Mouse (Mus musculus): Measurements from ENCODE around the gene 1700019A02Rik. TPM values are rescaled to one million over a fixed set of nuclear protein-coding genes. Genes with fewer than 3 reads are reported as not detected.
A peak's percentile ranks its signal among the peaks of the same experiment; 100 is the strongest.

1700019A02Rik gene
- not detected in 2 replicates for polyA plus RNA-seq (2015; fragmentation: Nextera tagmentation; extraction: Ambion mirVana)

DNA sequence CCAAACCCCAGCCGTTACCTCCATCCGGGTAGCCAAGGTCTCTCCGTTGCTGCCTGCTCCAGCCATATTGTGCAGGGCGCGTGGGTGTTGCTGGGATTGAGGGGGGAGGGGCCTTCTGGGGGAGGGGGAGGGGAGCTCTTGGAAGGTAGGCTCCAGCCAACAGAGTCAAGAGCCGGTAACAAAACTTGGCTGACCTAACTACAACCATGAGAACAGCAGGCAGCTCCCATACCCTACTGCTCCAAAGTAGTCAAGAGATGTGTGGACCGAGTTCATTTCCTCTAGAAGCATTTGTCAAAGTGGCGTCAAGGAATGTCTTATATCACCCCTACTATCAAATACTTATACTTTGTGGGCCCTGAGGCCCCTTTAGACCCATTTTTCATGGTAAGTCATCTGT is at the start of gene 1700019A02Rik:
Gene 1700019A02Rik (minus strand): TSS at position 101 of the 400 bp plus-strand sequence.
- no peak for ATAC-seq (ENCODE audit: low FRiP score)
- Histone ChIP-seq H3K4me2 (no peak within 1 kb of the TSS), H3K27ac (replicated peaks) (no peak within 1 kb of the TSS), H3K9ac (replicated peaks) (no peak within 1 kb of the TSS), H3K27me3 (replicated peaks) (no peaks in the 10 kb centered on the region), H3K4me3 (replicated peaks) (no peak within 1 kb of the TSS), H3K4me1 (no peaks in the 10 kb centered on the region), H3K9me3 (replicated peaks) (no peaks in the 10 kb centered on the region), H3K36me3 (no peaks in the 10 kb centered on the region; the same call in 1 of the 2 replicates)
- WGBS, result 94% methylated on average over 8 of the region's 8 CpGs

DNA sequence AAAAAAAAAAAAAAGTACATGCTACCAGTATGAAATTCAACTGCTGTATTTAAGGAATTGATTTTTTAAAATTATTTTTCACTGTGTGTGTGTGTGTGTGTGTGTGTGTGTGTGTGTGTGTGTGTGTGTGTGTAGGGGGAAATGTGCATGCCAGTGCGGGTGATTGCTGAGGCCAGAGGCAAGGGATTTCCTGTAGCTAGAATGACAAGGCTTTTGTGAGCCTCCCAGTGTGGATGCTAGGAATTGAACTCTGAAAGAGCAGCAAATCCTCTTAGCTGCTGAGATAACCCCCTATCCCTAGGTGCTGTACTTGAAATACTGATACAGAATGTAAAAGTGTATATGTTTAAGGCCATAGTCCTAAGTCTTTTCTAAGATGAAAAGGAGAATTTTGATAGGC is 38.6 kb upstream of the 1700019A02Rik start:
- no peak overlapping the region for H3K27ac ChIP-seq (replicated peaks)
- no peak for ATAC-seq (ENCODE audit: low FRiP score)
- H3K27me3 ChIP-seq (replicated peaks), result no peaks in the 10 kb centered on the region
- H3K4me1 ChIP-seq, result no peaks in the 10 kb centered on the region
- no peaks in the 10 kb centered on the region for H3K36me3 ChIP-seq
- H3K4me3 ChIP-seq (replicated peaks), result no peak overlapping the region
- H3K9ac ChIP-seq (replicated peaks), result no peak overlapping the region
- WGBS, result 73% methylated on average over 1 of the region's 1 CpGs
- no peak overlapping the region for H3K4me2 ChIP-seq
- no peaks in the 10 kb centered on the region for H3K9me3 ChIP-seq (replicated peaks)

DNA sequence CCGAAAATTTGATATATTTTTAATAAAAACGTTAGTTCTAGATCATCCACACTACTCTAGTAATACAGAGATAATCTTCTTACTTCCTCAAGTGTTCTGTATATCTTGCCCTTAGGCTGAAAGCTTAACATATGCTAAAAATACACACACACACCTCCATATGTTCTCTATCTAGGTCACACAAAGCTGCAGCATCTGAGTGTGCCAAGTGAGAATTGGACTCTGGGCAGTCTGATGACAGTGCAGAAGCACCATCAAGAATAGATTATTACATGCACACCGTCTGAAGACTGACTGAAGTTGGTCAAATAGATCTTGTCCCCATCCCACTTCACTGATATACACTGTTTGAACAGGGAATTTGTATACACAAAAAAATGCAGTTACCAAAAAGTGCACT is 38.2 kb upstream of the 1700019A02Rik start:
- no peaks in the 10 kb centered on the region for H3K4me1 ChIP-seq
- H3K4me3 ChIP-seq (replicated peaks), result no peak overlapping the region
- H3K9ac ChIP-seq (replicated peaks), result no peak overlapping the region
- ATAC-seq (ENCODE audit: low FRiP score), result no peak
- no peaks in the 10 kb centered on the region for H3K36me3 ChIP-seq
- no peaks in the 10 kb centered on the region for H3K27me3 ChIP-seq (replicated peaks)
- no peaks in the 10 kb centered on the region for H3K9me3 ChIP-seq (replicated peaks)
- no peak overlapping the region for H3K4me2 ChIP-seq
- H3K27ac ChIP-seq (replicated peaks), result no peak overlapping the region
- WGBS, result 79% methylated on average over 3 of the region's 3 CpGs

GRCm38 (mm10) chr1:53224775-53225174 is 37.3 kb upstream of the 1700019A02Rik start:
- H3K4me3 ChIP-seq (replicated peaks), result no peak overlapping the region
- H3K4me2 ChIP-seq, result no peak overlapping the region
- 61% methylated on average over 1 of the region's 1 CpGs for WGBS
- H3K4me1 ChIP-seq, result no peaks in the 10 kb centered on the region
- H3K9me3 ChIP-seq (replicated peaks), result no peaks in the 10 kb centered on the region
- H3K36me3 ChIP-seq, result no peaks in the 10 kb centered on the region
- no peak overlapping the region for H3K9ac ChIP-seq (replicated peaks)
- H3K27ac ChIP-seq (replicated peaks), result no peak overlapping the region
- no peaks in the 10 kb centered on the region for H3K27me3 ChIP-seq (replicated peaks)
- ATAC-seq (ENCODE audit: low FRiP score), result no peak

GRCm38 (mm10) chr1:53210136-53210535 is 22.7 kb upstream of the 1700019A02Rik start:
- no peaks in the 10 kb centered on the region for H3K36me3 ChIP-seq
- no peak overlapping the region for H3K9ac ChIP-seq (replicated peaks)
- no peak overlapping the region for H3K4me3 ChIP-seq (replicated peaks)
- no peaks in the 10 kb centered on the region for H3K9me3 ChIP-seq (replicated peaks)
- no peaks in the 10 kb centered on the region for H3K4me1 ChIP-seq
- no peak overlapping the region for H3K4me2 ChIP-seq
- no peak for ATAC-seq (ENCODE audit: low FRiP score)
- no peaks in the 10 kb centered on the region for H3K27me3 ChIP-seq (replicated peaks)
- H3K27ac ChIP-seq (replicated peaks), result no peak overlapping the region

DNA sequence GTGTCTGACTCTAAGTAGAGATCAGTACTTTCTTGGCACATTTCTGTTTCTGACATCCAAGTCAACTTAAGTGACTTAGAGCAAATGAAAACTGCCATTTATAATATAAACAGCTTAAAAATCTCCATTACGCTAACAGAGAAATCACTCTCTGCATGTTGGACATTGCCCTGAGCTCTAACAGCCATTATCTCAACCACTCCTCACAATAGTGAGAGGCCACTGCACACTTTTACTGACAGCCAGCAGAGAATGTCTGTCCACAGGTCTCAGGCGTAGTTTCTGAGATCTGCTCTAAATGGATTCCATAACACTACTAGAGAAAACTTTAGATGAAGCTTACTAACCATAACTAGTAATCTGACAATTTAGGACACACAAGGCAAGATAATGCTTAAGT is 16.5 kb upstream of the 1700019A02Rik start:
- no peak overlapping the region for H3K4me2 ChIP-seq
- H3K27me3 ChIP-seq (replicated peaks), result no peaks in the 10 kb centered on the region
- no peak overlapping the region for H3K27ac ChIP-seq (replicated peaks)
- no peak overlapping the region for H3K9ac ChIP-seq (replicated peaks)
- no peaks in the 10 kb centered on the region for H3K36me3 ChIP-seq
- ATAC-seq (ENCODE audit: low FRiP score), result no peak
- no peaks in the 10 kb centered on the region for H3K4me1 ChIP-seq
- H3K4me3 ChIP-seq (replicated peaks), result no peak overlapping the region
- H3K9me3 ChIP-seq (replicated peaks), result no peaks in the 10 kb centered on the region
- WGBS, result 98% methylated on average over 2 of the region's 2 CpGs

DNA sequence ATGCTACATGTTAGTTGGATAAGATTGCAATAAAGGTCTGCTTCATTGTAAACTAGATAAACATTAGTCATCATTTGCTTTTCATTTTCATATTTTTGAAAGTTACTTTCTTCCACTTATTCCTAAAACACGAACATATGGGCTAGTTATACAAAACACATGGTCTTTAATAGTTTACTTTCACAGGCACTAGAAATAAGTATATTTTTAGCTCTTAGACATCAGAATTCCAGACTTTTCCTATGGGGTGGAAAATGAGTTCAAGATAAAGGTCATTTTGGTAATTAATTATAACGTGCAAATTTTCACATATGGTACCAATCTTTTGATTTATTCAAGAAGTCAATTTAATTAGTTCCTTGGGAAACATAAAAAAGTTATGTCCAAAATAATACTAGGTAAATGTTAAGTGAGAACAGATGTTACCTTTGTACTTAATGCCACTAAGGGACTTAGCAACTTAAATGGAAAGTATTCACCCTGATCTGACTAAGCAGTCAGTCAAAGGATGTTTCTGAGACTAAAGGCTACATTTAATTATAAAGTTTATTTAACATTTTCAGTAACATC is 14.3 kb upstream of the 1700019A02Rik start:
- no peak for ATAC-seq (ENCODE audit: low FRiP score)
- WGBS, result 73% methylated on average over 2 of the region's 2 CpGs
- Histone ChIP-seq H3K9me3 (replicated peaks) (no peaks in the 10 kb centered on the region), H3K4me3 (replicated peaks) (no peak overlapping the region), H3K27ac (replicated peaks) (no peak overlapping the region), H3K4me1 (no peaks in the 10 kb centered on the region), H3K4me2 (no peak overlapping the region), H3K36me3 (no peaks in the 10 kb centered on the region), H3K9ac (replicated peaks) (no peak overlapping the region), H3K27me3 (replicated peaks) (no peaks in the 10 kb centered on the region)

- no peaks in the 10 kb centered on the region for H3K9me3 ChIP-seq (replicated peaks)
- H3K4me1 ChIP-seq, result no peaks in the 10 kb centered on the region
- H3K4me2 ChIP-seq, result no peak overlapping the region
- H3K27me3 ChIP-seq (replicated peaks), result no peaks in the 10 kb centered on the region
- 90% methylated on average over 3 of the region's 3 CpGs for WGBS
- no peak overlapping the region for H3K9ac ChIP-seq (replicated peaks)
- no peak for ATAC-seq (ENCODE audit: low FRiP score)
- H3K27ac ChIP-seq (replicated peaks), result no peak overlapping the region
- no peak overlapping the region for H3K4me3 ChIP-seq (replicated peaks)
- no peaks in the 10 kb centered on the region; the same call in 1 of the 2 replicates for H3K36me3 ChIP-seq
Measured at GRCm38 (mm10) chr1:53194536-53194935, 7.1 kb upstream of the 1700019A02Rik start.

DNA sequence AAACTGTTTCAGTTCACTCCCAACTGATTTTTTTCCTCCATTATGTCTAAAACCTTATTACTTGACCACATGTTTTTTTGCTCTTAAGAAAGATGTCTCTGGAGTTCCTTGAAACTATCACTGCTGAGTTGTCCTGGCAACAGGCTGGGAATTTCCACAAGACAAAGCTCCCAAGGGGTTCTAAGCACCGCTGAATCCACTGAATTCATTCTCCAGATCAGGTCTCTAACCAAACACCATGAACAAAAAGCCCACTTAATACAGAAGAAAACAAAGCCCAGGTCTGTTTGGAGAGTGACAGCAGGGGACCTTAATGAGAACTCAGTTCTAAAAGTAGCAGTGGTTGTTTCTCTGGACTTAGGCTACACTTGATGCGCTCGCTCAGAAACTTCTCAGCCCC is 3.8 kb upstream of the 1700019A02Rik start:
- Histone ChIP-seq H3K4me3 (replicated peaks) (no peak overlapping the region), H3K4me1 (no peaks in the 10 kb centered on the region), H3K4me2 (no peak overlapping the region), H3K9ac (replicated peaks) (no peak overlapping the region), H3K36me3 (no peaks in the 10 kb centered on the region; the same call in 1 of the 2 replicates), H3K27me3 (replicated peaks) (no peaks in the 10 kb centered on the region), H3K27ac (replicated peaks) (no peak overlapping the region), H3K9me3 (replicated peaks) (no peaks in the 10 kb centered on the region)
- WGBS, result 54% methylated on average over 3 of the region's 3 CpGs
- no peak for ATAC-seq (ENCODE audit: low FRiP score)

DNA sequence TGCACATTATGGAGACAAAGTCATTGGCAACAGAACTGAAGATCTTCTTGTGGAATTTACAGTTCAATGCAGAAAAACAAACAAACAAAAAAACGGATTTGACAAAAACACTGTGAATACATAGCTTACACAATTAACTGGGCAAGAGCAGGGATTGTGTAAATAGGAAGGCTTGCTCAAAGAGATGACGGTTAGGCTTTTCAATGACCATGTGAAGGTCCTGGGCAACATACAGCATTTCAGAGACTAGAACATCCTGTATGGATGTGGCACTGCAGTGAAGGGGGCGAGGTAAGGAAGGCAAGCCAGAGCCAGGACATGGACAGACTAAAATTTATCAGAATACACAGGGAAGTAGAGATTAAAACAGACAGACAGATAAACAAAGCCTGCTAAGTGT is 2.2 kb upstream of the 1700019A02Rik start:
- 74% methylated on average over 3 of the region's 3 CpGs for WGBS

DNA sequence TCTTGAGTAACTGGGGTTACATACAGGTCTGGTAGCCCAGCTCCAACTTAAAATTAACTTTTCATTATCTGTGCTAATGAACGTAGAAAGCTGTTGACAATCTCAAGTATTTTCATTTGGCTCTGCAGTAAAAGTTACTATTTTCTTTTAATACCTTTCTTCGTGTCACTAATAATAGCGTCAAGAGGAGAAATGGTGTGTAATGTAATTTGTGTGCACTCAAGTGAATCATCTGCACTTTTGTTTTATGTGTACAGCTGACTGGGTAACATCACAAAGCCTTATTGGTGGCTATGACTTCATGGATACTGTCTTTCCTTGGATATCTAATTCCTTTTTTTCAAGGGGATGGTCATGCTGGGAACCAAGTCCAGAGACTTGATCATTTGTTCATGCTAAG is 1.1 kb downstream of the 1700019A02Rik start:
- Histone ChIP-seq H3K4me1 (no peaks in the 10 kb centered on the region), H3K27me3 (replicated peaks) (no peaks in the 10 kb centered on the region), H3K4me3 (replicated peaks) (no peak overlapping the region), H3K9ac (replicated peaks) (no peak overlapping the region), H3K4me2 (no peak overlapping the region), H3K27ac (replicated peaks) (no peak overlapping the region), H3K36me3 (no peaks in the 10 kb centered on the region; the same call in 1 of the 2 replicates), H3K9me3 (replicated peaks) (no peaks in the 10 kb centered on the region)
- 79% methylated on average over 3 of the region's 3 CpGs for WGBS
- ATAC-seq (ENCODE audit: low FRiP score), result no peak

More for the DNA sequence above, 2.2 kb upstream of the 1700019A02Rik start:
- H3K36me3 ChIP-seq, result no peaks in the 10 kb centered on the region; the same call in 1 of the 2 replicates
- H3K9me3 ChIP-seq (replicated peaks), result no peaks in the 10 kb centered on the region
- no peak overlapping the region for H3K9ac ChIP-seq (replicated peaks)
- H3K4me3 ChIP-seq (replicated peaks), result no peak overlapping the region
- no peaks in the 10 kb centered on the region for H3K27me3 ChIP-seq (replicated peaks)
- no peak for ATAC-seq (ENCODE audit: low FRiP score)
- H3K4me2 ChIP-seq, result no peak overlapping the region
- H3K27ac ChIP-seq (replicated peaks), result no peak overlapping the region
- no peaks in the 10 kb centered on the region for H3K4me1 ChIP-seq

DNA sequence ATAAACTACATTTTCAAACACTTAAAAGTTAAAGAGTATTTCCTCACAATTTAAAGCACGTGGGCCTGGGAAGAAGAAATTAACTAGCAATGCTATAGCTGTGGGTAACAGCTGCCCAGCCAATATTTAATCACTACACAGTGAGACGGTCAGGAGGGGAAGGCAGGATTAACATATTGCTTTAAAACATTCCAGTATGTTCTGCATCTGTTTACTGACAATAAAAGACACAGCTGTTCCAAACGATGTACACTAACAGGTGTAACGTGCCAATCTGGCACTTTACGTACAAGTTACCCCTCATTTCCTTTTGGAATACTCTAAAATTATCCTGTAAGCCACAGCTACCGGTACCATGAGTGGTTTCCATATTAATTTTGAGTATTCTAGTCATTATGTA is 29.7 kb downstream of the 1700019A02Rik start:
- Histone ChIP-seq H3K9ac (replicated peaks) (no peak overlapping the region), H3K4me2 (no peak overlapping the region)

More for the DNA sequence above, 29.7 kb downstream of the 1700019A02Rik start:
- 0 out of 2 replicates have a peak, but pooled peaks have one; percentile 53 for ATAC-seq (ENCODE audit: low FRiP score)
- Histone ChIP-seq H3K27me3 (replicated peaks) (no peaks in the 10 kb centered on the region), H3K4me3 (replicated peaks) (no peak overlapping the region), H3K36me3 (no peaks in the 10 kb centered on the region), H3K4me1 (no peaks in the 10 kb centered on the region), H3K9me3 (replicated peaks) (no peaks in the 10 kb centered on the region), H3K27ac (replicated peaks) (no peak overlapping the region)
- 56% methylated on average over 6 of the region's 6 CpGs for WGBS
